Mouse (Mus musculus) forebrain, embryonic 10.5 days (tissue): ENCODE results near the gene Ccnd2. TPM values are rescaled to one million over a fixed set of nuclear protein-coding genes. Genes with fewer than 3 reads are reported as not detected.

ENCODE experiments used
- DNase-seq: peaks from one replicate; pipeline ENCODE4 v3.0.0-alpha.2; 2017; ENCODE audit warnings: low spot score; ENCODE audit errors: extremely low spot score
- H3K27ac ChIP-seq: fragments of 300-500 bp; sonication (generic); 2 replicates; pipeline ENCODE4 v1.5.1; 2016; ENCODE audit warnings: mild to moderate bottlenecking
- H3K27me3 ChIP-seq: fragments of 300-500 bp; sonication (generic); 2 replicates; pipeline ENCODE4 v1.6.1; 2016; ENCODE audit warnings: mild to moderate bottlenecking; ENCODE audit not compliant: poor library complexity, severe bottlenecking
- H3K36me3 ChIP-seq: fragments of 300-500 bp; sonication (generic); replicated peaks from 2 replicates; pipeline ENCODE4 v1.6.1; 2016; ENCODE audit warnings: mild to moderate bottlenecking, moderate library complexity
- H3K4me1 ChIP-seq: fragments of 300-500 bp; sonication (generic); 2 replicates; pipeline ENCODE4 v1.6.1; 2016
- H3K4me3 ChIP-seq: fragments of 300-500 bp; sonication (generic); 2 replicates; pipeline ENCODE4 v1.5.1; 2016; ENCODE audit warnings: mild to moderate bottlenecking, moderate library complexity
- H3K9me3 ChIP-seq: fragments of 300-500 bp; sonication (generic); 2 replicates; pipeline ENCODE4 v1.6.1; 2016; ENCODE audit warnings: mild to moderate bottlenecking, moderate library complexity
- WGBS: fragments of 180-500 bp; shearing (Covaris S2); methylation state at CpG from one replicate; pipeline ENCODE4 v1.1.7; 2016; 5-methylcytosine and 5-hydroxymethylcytosine counted together
- polyA plus RNA-seq: library from polyadenylated mRNA; unstranded; fragments of >200 nt; fragmentation: Nextera tagmentation; extraction: Ambion mirVana; gene quantifications from 2 replicates; pipeline ENCODE4 v1.2.1, GENCODE M21; 2016

Ccnd2 gene
- 997 and 1,058 TPM in 2 replicates for polyA plus RNA-seq

DNA sequence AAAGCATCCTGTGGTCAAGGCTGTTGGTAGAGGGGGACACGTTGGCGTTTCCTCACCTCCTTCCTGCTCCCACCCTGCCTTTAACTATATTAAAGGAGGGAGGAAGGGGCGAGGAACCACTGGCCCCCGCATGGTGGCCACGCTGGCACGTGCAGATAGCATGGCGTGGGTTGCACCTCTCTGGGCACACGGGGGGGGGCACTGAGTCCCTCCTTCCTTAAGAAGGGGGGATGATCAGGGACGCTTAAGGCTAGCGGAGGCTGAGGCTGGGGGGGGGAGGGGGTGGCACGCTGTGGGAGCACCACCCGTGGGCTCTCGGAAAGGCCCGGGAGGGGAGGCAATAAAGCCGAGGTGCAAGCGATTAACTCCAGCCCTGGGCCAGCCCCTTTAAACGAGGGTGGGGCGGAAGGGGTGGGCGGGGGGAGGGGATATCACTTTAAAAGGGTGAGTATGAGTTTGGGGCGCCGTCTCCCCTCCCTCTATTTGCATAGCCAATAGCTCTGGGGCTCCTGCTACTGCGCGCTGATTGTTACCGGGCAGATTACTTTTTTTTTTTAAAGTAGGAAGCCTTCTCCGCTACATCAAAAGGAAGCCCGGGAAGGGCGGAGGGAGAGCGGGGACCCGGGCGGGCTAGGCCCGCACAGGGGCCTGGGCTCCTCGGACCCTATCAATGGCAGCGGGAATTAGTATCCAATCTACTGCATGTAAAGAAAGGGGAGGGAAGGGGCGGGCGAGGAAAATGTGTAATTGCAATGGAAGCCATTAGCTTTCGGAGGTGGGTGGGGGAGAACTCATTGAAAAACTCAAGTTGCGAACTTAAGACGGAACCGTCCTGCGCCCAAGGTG is at the start of gene Ccnd2:
TSS of gene Ccnd2 (minus strand) at position 88 of the 846 bp plus-strand sequence.
- no peaks in the 10 kb centered on the region for H3K9me3 ChIP-seq
- peak within 1 kb of the TSS; percentile 92 for H3K4me3 ChIP-seq
- peaks cover 76% of the 10 kb centered on the region for H3K4me1 ChIP-seq
- H3K36me3 ChIP-seq, result peaks cover 14% of the 10 kb centered on the region
- under 1% methylated on average over 40 of the region's 40 CpGs for WGBS
- peak; percentile 89 for DNase-seq
- H3K27me3 ChIP-seq, result peaks cover 44% of the 10 kb centered on the region
- peak within 1 kb of the TSS; percentile 95 for H3K27ac ChIP-seq

DNA sequence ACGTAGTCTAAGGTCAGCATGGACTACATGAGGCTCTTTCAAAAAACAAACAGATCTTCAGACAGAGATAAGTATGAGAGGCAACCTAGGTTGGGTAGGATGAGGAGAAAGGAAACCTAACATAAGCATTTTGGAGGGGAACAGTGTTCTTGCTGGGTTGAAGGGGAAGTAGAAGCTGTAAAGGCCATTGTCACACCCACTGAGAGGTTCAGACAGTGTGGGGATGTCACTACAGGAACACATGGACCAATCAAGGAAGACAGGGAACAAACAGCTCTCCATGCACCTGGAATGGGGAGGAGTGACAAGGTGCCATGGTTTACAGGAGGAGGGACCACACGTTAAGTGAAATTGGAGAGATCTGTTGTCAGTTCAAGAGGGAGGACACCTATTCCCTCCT is 45.0 kb upstream of the Ccnd2 start:
- H3K4me3 ChIP-seq, result no peak overlapping the region
- no peak overlapping the region for H3K27ac ChIP-seq
- no peaks in the 10 kb centered on the region for H3K36me3 ChIP-seq
- H3K27me3 ChIP-seq, result no peaks in the 10 kb centered on the region
- WGBS, result 92% methylated on average over 2 of the region's 2 CpGs
- no peaks in the 10 kb centered on the region for H3K4me1 ChIP-seq
- no peak for DNase-seq
- H3K9me3 ChIP-seq, result no peaks in the 10 kb centered on the region

- H3K4me1 ChIP-seq, result peaks cover 36% of the 10 kb centered on the region
- peak overlapping the region; percentile 62 for H3K27ac ChIP-seq
- WGBS, result 83% methylated on average over 12 of the region's 12 CpGs
- DNase-seq, result no peak
- no peaks in the 10 kb centered on the region for H3K36me3 ChIP-seq
- H3K4me3 ChIP-seq, result no peak overlapping the region
- peaks cover 6% of the 10 kb centered on the region; the same call in 1 of the 2 replicates for H3K27me3 ChIP-seq
- H3K9me3 ChIP-seq, result no peaks in the 10 kb centered on the region
Measured at GRCm38 (mm10) chr6:127181296-127181695, 29.3 kb upstream of the Ccnd2 start.

- no peak for DNase-seq
- WGBS, result 80% methylated on average over 12 of the region's 12 CpGs
Measured at GRCm38 (mm10) chr6:127179056-127179759, 27.2 kb upstream of the Ccnd2 start.

DNA sequence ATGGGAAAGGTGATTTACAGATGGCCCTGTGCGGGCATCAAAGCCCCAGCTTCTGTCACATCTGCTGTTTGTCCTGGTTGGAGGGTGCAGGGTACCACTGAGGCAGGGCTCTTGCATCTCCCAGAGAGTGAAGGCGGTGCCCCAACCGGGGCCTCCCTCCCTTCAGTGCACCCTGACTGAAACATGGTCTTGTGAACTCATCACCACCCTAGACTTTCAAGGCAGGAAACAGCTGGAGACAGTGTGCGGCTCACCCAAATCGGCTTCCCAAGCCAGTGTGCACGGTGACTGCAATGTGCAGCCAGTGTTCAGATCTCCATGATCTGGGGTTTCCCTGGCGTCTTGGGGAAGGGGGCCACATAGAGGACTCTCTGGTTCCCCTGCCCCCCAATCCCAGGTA is 26.0 kb upstream of the Ccnd2 start:
- no peaks in the 10 kb centered on the region for H3K9me3 ChIP-seq
- no peak for DNase-seq
- H3K27ac ChIP-seq, result peak overlapping the region; percentile 8; the same call in 1 of the 2 replicates
- H3K36me3 ChIP-seq, result no peaks in the 10 kb centered on the region
- H3K27me3 ChIP-seq, result peaks cover 6% of the 10 kb centered on the region; the same call in 1 of the 2 replicates
- no peak overlapping the region for H3K4me3 ChIP-seq
- 86% methylated on average over 7 of the region's 7 CpGs for WGBS
- H3K4me1 ChIP-seq, result peaks cover 21% of the 10 kb centered on the region

More at GRCm38 (mm10) chr6:127179056-127179759, 27.2 kb upstream of the Ccnd2 start:
- Histone ChIP-seq H3K4me1 (peaks cover 21% of the 10 kb centered on the region), H3K36me3 (no peaks in the 10 kb centered on the region), H3K4me3 (no peak overlapping the region), H3K9me3 (no peaks in the 10 kb centered on the region), H3K27me3 (peaks cover 6% of the 10 kb centered on the region; the same call in 1 of the 2 replicates), H3K27ac (no peak overlapping the region)

DNA sequence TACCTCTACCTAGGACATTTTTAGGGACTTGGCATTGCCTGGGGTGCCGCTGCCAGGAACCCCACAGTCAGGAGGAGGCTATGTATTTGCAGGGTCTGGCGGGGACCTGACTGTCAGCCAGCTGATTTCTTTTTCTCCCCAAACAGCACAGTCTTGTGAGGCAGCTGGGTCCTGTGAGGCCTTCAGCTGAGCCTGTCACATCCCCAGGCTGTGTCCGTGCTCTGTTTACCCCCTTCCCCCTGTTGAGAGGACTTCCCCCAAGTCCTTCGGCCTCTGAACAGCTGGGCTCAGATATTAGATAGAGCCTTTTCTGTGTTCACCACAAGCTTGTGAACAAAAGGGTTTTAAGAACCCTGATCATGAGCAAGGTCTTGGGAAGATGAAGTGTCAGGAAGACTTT is 25.4 kb upstream of the Ccnd2 start:
- H3K4me3 ChIP-seq, result no peak overlapping the region
- DNase-seq, result no peak
- no peaks in the 10 kb centered on the region for H3K36me3 ChIP-seq
- 53% methylated on average over 4 of the region's 4 CpGs for WGBS
- peaks cover 6% of the 10 kb centered on the region; the same call in 1 of the 2 replicates for H3K27me3 ChIP-seq
- H3K27ac ChIP-seq, result peak overlapping the region; percentile 8; the same call in 1 of the 2 replicates
- no peaks in the 10 kb centered on the region for H3K9me3 ChIP-seq
- H3K4me1 ChIP-seq, result peaks cover 21% of the 10 kb centered on the region

DNA sequence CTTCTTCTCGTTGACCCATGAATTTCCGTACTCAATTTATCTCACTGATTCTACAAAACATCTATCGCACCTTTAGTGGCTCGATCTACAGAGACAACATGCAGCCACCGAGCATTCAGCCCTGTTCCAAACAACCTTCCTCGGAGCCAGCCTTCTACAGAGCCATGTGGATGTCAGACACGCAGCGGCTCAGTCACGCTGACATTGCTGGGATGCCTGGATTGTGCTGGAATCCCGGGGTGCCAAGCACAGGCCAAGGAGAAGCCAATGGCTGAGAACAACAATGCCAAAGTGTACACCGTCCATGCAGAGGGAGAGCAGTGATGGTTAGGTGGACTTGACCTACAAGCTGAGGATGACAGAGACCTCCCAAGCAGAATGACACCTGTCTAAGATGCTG is 20.5 kb upstream of the Ccnd2 start:
- 89% methylated on average over 11 of the region's 11 CpGs for WGBS
- DNase-seq, result no peak
- peaks cover 6% of the 10 kb centered on the region for H3K4me1 ChIP-seq
- no peaks in the 10 kb centered on the region for H3K27me3 ChIP-seq
- no peak overlapping the region for H3K27ac ChIP-seq
- H3K9me3 ChIP-seq, result no peaks in the 10 kb centered on the region
- H3K4me3 ChIP-seq, result no peak overlapping the region
- no peaks in the 10 kb centered on the region for H3K36me3 ChIP-seq

DNA sequence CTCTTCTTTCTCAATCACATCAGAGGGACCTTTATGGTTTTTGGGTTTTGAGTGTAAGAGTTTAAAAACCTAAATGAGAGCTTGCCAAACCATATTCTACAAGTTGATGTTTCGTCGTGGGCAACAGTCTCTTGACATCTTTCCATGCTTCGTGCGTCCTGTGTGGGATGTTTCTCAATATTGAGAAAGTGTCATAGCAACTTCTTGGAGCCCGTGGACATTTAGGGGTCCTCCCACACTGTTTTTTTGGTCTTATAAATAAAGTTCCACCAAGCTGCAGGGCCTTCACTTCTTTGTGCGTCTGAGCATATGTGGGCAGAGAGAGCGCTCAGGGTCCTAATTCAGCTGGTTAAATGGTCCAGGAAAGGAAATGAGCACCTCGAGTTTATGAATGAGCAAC is 18.7 kb upstream of the Ccnd2 start:
- WGBS, result 89% methylated on average over 8 of the region's 8 CpGs
- no peaks in the 10 kb centered on the region for H3K9me3 ChIP-seq
- no peak for DNase-seq

GRCm38 (mm10) chr6:127165663-127166062 is 13.7 kb upstream of the Ccnd2 start:
- Histone ChIP-seq H3K36me3 (no peaks in the 10 kb centered on the region), H3K9me3 (no peaks in the 10 kb centered on the region), H3K27me3 (peaks cover 10% of the 10 kb centered on the region; the same call in 1 of the 2 replicates), H3K27ac (no peak overlapping the region), H3K4me3 (no peak overlapping the region), H3K4me1 (no peaks in the 10 kb centered on the region)
- WGBS, result 87% methylated on average over 4 of the region's 4 CpGs
- DNase-seq, result no peak

More for the DNA sequence above, 18.7 kb upstream of the Ccnd2 start:
- no peaks in the 10 kb centered on the region for H3K36me3 ChIP-seq
- H3K27ac ChIP-seq, result no peak overlapping the region
- no peaks in the 10 kb centered on the region for H3K27me3 ChIP-seq
- H3K4me3 ChIP-seq, result no peak overlapping the region
- H3K4me1 ChIP-seq, result no peaks in the 10 kb centered on the region

GRCm38 (mm10) chr6:127162842-127163241 is 10.8 kb upstream of the Ccnd2 start:
- H3K36me3 ChIP-seq, result no peaks in the 10 kb centered on the region
- WGBS, result 78% methylated on average over 6 of the region's 6 CpGs
- no peak for DNase-seq
- H3K4me3 ChIP-seq, result no peak overlapping the region
- no peaks in the 10 kb centered on the region for H3K4me1 ChIP-seq
- no peaks in the 10 kb centered on the region for H3K9me3 ChIP-seq
- no peak overlapping the region for H3K27ac ChIP-seq
- H3K27me3 ChIP-seq, result peaks cover 26% of the 10 kb centered on the region

- Histone ChIP-seq H3K36me3 (no peaks in the 10 kb centered on the region), H3K4me3 (no peak overlapping the region), H3K27me3 (peaks cover 64% of the 10 kb centered on the region), H3K27ac (no peak overlapping the region), H3K9me3 (no peaks in the 10 kb centered on the region), H3K4me1 (peaks cover 36% of the 10 kb centered on the region)
- WGBS, result 59% methylated on average over 1 of the region's 1 CpGs
- DNase-seq, result no peak
Measured at GRCm38 (mm10) chr6:127157321-127157720, 5.3 kb upstream of the Ccnd2 start.

DNA sequence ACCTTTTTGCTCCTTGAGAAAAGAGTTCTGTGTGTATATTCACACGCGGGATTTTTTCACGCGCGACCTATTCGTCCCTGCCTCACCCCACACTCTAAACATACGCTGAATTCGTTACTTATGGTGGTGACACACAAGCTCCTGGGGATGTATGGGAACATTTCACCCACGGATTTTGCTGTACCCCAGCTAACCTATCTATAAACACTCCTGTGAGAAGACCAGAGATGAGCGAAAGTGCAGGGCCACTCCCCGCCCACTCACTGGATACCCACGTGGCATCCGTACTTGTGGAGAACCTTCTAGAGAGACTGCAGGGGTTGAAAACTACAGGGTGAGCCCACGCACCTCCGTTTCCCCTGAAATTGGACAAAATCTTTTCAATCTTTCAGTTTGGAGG is 3.5 kb upstream of the Ccnd2 start:
- peak overlapping the region; percentile 95 for H3K27ac ChIP-seq
- peaks cover 64% of the 10 kb centered on the region for H3K27me3 ChIP-seq
- peak overlapping the region; percentile 92 for H3K4me3 ChIP-seq
- H3K36me3 ChIP-seq, result no peaks in the 10 kb centered on the region
- peaks cover 54% of the 10 kb centered on the region for H3K4me1 ChIP-seq
- H3K9me3 ChIP-seq, result no peaks in the 10 kb centered on the region
- no peak for DNase-seq
- WGBS, result under 1% methylated on average over 15 of the region's 15 CpGs
